Mouse (Mus musculus) liver, embryonic 14.5 days (tissue): ENCODE data around the gene Gper1.
A peak's percentile ranks its signal among the peaks of the same experiment; 100 is the strongest.

Experiments used
- CTCF ChIP-seq: IDR thresholded peaks from 2 replicates; pipeline ENCODE4 v1.5.1; 2016; ENCODE audit warnings: antibody characterized with exemption, low read depth, control low read depth
- EP300 ChIP-seq: IDR thresholded peaks from 2 replicates; pipeline ENCODE4 v1.6.1; 2016; ENCODE audit warnings: antibody characterized with exemption, low read depth

- peak; percentile 40; the same call in 1 of the 2 replicates for TF ChIP-seq CTCF
- TF ChIP-seq EP300 = no peak
Measured at GRCm38 (mm10) chr5:139445258-139445657, 22.3 kb downstream of the Gper1 start.
